Mouse (Mus musculus): ENCODE results near the gene Rtp2. TPM values are rescaled to one million over a fixed set of nuclear protein-coding genes. Genes with fewer than 3 reads are reported as not detected.

The Rtp2 gene
- polyA plus RNA-seq, 1 experiment from 2014 or later = 0.79 TPM

GRCm38 (mm10) chr16:23885098-23885497 lies 47.1 kb downstream of the Rtp2 start:
- Histone ChIP-seq H3K27ac (peak overlapping the region; percentile 33; the same call in 1 of the 2 replicates), H3K36me3 (no peaks in the 10 kb centered on the region), H3K9ac (no peak overlapping the region), H3K4me1 (peaks cover 16% of the 10 kb centered on the region), H3K9me3 (no peaks in the 10 kb centered on the region), H3K27me3 (peaks cover 20% of the 10 kb centered on the region), H3K4me3 (no peak overlapping the region), H3K4me2 (peak overlapping the region; percentile 30)
- no peak for ATAC-seq (ENCODE audit: insufficient number of reproducible peaks, insufficient read depth, low FRiP score, low TSS enrichment, low read depth)
- WGBS = 41% methylated on average over 12 of the region's 12 CpGs

Other genes with a start within 250 kb of the Rtp2 start
- 12.6 and 36.2 TPM in 2 replicates for gene Sst, start 41.4 kb downstream of the Rtp2 start, polyA plus RNA-seq (2015; fragmentation: Nextera tagmentation; extraction: Ambion mirVana)
- gene Gm37419, start 56.1 kb upstream of the Rtp2 start, polyA plus RNA-seq (2015; fragmentation: Nextera tagmentation; extraction: Ambion mirVana) = not detected in 2 replicates
- gene Bcl6, start 56.5 kb upstream of the Rtp2 start, polyA plus RNA-seq (2015; fragmentation: Nextera tagmentation; extraction: Ambion mirVana) = 1.8 TPM in 2 replicates

Measured in embryonic facial prominence, embryonic 13.5 days (tissue).